Mouse (Mus musculus): Measurements from ENCODE around the gene Praf2. TPM values are rescaled to one million over a fixed set of nuclear protein-coding genes. Genes with fewer than 3 reads are reported as not detected.
"Not testable (repeated sequence)": the region's sequence is repeated elsewhere in the genome, so short reads cannot be mapped to it uniquely, and the experiment has no call there.

Praf2 gene
- total RNA-seq, 2 experiments from 2014 or later: 3.3 to 6.7 TPM

DNA sequence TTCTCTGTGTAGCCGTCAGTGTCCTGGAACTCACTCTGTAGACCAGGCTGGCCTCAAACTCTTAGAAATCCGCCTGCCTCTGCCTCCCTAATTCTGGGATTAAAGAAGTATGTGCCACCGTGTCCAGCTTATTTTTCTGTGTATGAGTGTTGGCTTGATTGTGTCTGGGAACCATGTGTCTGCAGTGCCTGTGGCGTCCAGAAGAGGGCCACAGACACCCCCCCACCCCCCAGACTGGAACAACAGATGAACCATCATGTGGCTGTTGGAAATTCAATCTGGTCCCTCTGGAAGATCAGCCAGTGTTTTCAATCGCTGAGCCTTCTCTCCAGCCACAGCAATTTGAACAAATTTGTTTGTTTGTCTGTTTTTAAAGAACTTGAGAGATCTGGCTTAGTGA, 15.2 kb downstream of the Praf2 start:
- TF ChIP-seq CTCF (IDR thresholded peaks at IDR 0.05): peak; percentile 38
- intact Hi-C loops (cut with DNase I): no loop called here
- no peak for DNase-seq
- H3K27ac ChIP-seq: no peak overlapping the region
- no peak overlapping the region for H3K4me3 ChIP-seq

DNA sequence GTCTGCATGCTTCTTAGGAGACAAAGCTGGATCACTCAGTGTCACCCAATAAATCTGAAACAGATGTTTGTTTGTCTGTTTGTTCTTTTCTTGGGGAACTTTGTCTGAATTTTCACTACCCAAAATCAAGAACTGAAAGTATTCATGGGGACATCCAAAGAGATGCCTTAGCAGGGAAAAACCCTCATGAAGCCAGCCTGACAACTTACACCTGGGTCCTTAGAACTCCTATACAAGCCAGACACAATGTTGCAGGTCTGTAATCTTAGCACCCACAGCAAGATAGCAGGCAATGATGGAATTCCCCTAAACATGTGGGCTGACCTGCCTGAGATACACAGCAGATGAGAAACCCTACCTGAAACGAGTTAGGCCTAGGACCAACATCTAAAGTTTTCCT, 16.7 kb downstream of the Praf2 start:
- intact Hi-C loops (cut with DNase I): no loop called here
- no peak for TF ChIP-seq CTCF (IDR thresholded peaks at IDR 0.05)
- no peak overlapping the region for H3K27ac ChIP-seq
- H3K4me3 ChIP-seq: no peak overlapping the region
- no peak for DNase-seq

DNA sequence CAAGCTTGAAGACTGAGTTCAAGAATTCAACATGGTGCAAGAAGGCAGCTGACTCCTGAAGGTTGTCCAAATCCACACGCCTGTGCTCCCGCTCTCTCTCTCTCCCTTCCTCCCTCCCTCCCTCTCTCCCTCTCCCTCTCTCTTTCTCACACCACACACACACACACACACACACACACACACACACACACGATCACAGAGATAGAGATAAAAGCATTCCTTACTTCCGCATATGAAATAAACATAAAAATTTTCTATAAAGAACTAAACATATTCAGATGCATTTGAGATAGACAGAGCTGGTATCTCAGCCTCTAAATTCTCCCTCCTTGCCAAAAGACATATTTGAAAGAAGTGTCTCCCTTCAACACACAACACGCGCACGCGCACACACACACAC, 17.2 kb downstream of the Praf2 start:
- no peak for DNase-seq
- Histone ChIP-seq H3K4me3 (no peak overlapping the region), H3K27ac (no peak overlapping the region)
- TF ChIP-seq CTCF (IDR thresholded peaks at IDR 0.05): no peak
- intact Hi-C loops (cut with DNase I): no loop called here

DNA sequence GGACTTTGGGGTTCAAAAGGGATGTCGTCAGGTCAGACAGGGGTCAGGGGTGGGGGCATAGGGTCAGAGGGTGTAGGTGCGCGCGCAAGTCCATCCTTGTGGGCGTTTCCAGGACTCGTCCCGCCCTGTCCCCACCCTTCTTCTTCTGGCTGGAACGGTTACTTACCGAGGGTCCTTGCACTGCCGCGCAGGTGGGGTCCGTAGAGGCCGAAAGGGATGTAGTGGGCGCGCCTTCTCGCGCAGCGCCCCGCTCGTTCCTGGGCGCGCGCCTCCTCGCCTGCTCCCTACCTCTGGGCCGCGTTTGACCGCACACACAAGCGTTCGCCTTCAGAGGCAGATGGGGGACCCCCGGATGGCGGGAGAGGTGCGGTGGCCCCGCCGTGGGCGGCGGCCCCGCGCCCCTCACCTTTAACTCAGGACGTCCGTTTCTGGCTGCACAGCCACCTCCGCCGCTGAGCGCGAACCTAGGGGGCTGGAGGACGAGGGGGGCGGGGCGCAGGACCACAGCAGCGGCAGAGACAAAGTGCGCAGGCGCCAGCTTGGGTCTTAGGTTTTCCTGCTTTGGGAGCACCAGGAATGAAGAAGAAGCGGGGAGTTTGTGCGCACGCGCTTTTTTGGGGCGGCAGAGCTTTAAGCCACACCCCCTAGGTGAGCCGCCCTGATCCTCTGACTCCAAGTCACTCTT, 22.3 kb downstream of the Praf2 start, which contains the start of gene Ccdc120:
Gene Ccdc120, minus strand, starts transcription at position 474 of the 685 bp plus-strand sequence.
- intact Hi-C loops (cut with DNase I): no loop called here
- TF ChIP-seq CTCF (IDR thresholded peaks at IDR 0.05): no peak
- Histone ChIP-seq H3K4me3 (peak within 1 kb of the TSS; percentile 79), H3K27ac (no peak within 1 kb of the TSS)
- peak; percentile 72 for DNase-seq

DNA sequence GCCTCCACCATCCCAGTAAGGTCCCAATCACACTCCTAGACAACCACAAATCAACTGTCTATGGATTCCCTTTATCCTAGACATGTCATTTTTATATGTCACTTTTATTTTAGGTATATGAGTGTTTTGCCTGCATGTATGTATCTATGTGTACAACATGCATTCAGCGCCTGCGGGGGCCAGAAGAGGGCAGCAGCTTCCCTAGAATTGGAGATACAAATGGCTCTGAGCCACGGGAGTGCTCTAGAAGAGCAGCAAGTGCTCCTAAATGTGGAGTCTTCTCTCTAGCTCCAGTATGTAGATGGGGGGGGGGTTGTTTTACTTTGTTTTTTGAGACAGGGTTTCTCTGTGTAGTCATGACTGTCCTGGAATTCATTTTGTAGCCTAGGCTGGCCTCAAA, 25.4 kb downstream of the Praf2 start:
- H3K27ac ChIP-seq; H3K4me3 ChIP-seq; DNase-seq; intact Hi-C loops (cut with DNase I): not testable (repeated sequence)
- peak; percentile 42 for TF ChIP-seq CTCF (IDR thresholded peaks at IDR 0.05)

DNA sequence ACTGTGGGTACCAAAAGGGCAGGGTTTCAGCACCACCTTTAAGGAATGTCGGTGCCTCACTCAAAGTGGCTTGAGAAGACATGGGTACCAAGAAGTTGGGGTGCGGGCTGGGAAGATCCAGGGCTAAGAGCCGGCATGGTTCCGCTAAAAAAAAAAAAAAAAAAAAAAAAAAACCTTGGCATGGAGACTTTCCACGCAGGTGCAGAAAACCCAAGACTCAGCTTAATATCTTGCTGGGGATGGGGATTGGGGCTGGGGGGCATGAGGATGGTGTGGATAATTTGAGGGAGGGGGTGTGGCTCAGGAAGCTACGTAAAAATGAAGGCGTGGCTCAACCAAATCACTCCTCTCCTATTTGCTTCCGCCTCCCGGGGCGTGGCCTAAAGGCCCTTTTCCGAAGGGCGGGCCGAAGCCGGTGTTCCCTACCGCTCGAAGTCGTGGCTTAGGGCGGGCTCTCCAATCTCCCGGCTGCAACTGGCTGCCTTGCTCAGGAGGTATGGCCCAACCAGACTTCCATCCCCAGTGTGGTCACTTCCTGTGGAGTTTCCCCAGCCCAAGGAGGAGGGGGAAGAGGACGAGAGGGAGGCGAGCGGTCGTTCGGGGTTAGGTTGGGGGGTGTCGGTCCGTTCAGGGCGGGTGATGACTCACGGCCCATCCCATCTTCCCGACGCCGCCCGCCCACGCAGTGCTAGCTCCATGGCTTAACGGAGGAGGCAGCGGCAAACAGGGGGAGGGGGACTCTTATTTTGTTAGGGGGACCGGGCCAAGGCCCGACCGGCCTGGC, 34.1 kb downstream of the Praf2 start, which contains the start of gene Tfe3:
Gene Tfe3, plus strand, starts transcription at position 424 of the 784 bp plus-strand sequence.
- TF ChIP-seq CTCF (IDR thresholded peaks at IDR 0.05): no peak
- H3K4me3 ChIP-seq: peak within 1 kb of the TSS; percentile 88
- DNase-seq: peak; percentile 95
- intact Hi-C loops (cut with DNase I): loop anchor here (1.0 kb wide), 1 partner anchor 26 kb away; no protein-coding TSS in a partner anchor
- H3K27ac ChIP-seq: peak within 1 kb of the TSS; percentile 91

DNA sequence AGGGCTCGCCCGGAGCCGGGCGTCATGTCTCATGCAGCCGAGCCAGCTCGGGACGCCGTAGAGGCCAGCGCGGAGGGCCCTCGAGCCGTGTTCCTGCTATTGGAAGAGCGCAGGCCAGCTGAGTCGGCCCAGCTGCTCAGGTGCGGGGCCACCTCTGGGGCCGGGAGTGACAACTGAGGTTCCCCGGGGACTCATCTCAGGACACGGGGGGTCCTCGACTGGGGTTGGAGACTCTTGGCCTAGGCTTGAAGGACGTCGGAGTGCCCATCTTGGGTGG, 34.6 kb downstream of the Praf2 start:
- DNase-seq: no peak
- Histone ChIP-seq H3K27ac (peak overlapping the region; percentile 91), H3K4me3 (peak overlapping the region; percentile 88)
- intact Hi-C loops (cut with DNase I): loop anchor here (1.0 kb wide), 1 partner anchor 25 kb away; no protein-coding TSS in a partner anchor
- TF ChIP-seq CTCF (IDR thresholded peaks at IDR 0.05): no peak

DNA sequence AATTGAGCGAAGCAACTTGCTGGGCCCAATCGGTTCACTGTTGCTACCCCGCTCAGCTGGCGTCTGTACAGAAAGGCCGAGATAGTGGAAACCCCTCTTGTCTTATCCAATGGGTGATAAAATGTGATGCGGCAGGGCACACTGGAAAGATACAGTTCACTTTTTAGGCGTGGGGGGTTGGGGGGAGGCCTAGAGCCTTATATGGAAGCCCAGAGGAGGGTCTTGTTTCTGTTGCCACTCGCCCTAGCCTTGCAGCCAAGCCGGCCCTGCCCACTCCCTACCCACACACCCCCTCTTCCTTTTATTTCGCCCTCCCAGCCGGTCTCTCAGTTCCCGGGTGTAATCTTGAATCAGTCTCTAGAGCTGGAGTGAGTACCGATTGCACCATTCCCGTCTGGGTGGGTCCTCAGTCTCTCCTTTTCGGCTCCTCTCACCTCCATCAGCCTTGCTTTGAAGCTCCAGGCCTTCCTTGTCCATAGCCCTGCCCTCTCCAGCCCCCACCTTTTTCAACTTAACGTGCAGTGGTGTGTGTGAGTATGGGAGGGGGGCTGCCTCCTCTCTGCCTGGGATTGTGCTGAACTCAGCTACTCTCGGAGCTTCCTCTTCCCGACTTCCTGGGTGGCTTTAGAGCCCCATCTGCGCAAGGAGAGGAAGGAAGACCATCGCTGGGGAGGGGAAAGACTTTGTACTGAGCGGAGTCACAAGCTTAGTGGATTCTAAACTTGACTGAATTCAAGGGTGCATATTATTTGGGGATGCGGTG, 35.6 kb downstream of the Praf2 start:
- intact Hi-C loops (cut with DNase I): no loop called here
- peak; percentile 48 for DNase-seq
- peak overlapping the region; percentile 88 for H3K4me3 ChIP-seq
- TF ChIP-seq CTCF (IDR thresholded peaks at IDR 0.05): no peak
- peak overlapping the region; percentile 91 for H3K27ac ChIP-seq

DNA sequence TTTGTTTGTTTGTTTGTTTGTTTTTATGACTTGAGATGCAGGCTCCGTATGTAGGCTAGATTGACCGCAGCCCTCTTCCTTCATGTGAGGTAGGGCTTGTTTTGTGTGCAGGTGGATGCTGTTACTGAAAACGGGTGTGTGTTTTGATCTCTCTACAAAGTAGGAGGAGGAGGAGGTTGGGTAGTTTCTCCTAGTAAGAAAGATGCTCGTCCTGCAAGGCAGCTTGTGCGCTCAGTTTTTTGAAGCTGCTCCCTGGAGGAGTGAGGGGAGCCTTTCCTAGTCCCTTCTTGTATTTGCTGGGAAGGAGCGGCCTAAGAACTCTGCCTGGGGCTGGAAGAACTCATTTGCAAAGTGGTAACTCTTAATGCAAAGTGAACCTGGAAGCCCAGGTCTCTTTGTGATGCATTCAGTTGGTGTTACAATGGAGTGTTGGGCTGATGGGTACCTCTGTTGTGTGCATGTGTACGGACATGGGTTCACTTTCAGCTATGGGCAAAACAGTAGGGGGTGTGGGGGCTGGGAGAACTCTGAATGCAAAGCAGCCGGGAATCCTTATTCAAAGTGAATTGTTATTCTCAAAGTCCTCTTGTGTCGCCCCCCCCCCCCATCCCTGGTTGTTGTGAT, 36.5 kb downstream of the Praf2 start:
- DNase-seq: no peak
- H3K4me3 ChIP-seq: peak overlapping the region; percentile 88
- H3K27ac ChIP-seq: peak overlapping the region; percentile 91
- intact Hi-C loops (cut with DNase I): no loop called here
- TF ChIP-seq CTCF (IDR thresholded peaks at IDR 0.05): no peak

DNA sequence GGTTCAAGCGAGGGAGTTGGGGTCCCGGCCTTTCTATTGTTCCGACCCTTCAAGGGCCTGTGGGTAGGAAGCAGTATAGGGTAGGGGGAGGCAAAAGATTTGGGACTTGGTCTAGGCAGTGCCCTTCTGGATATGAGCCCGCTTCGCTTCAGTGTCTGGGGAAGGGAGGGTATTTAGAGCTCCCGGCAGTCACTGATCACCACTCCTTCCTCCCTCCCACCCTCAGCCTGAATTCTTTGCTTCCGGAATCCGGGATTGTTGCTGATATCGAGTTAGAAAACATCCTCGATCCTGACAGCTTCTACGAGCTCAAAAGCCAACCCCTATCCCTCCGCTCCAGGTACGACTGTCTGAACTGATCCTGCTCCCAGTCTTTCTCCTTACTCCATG, 37.0 kb downstream of the Praf2 start:
- Histone ChIP-seq H3K4me3 (peak overlapping the region; percentile 88), H3K27ac (peak overlapping the region; percentile 79)
- no peak for TF ChIP-seq CTCF (IDR thresholded peaks at IDR 0.05)
- no peak for DNase-seq
- intact Hi-C loops (cut with DNase I): no loop called here

DNA sequence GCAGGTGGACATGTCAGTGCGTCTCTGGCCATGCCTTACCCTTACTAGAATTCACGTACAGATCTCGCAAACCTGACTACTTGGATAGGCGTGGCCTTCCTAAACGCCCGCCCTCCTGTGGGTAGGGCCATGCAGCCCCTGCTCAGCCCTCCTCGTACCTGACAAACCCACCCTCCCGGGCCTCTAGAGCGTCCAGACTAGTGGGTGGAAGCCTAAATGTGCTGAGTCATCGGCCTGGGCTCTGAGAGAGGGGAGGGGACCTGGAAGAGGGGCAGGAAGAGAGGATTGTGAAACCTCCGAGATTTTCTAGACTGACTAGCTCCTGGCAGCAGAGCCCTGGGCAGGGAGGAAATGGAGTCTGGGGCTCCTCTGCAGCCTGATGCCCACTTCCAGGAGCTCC, 37.5 kb downstream of the Praf2 start:
- peak; percentile 52 for DNase-seq
- Histone ChIP-seq H3K4me3 (peak overlapping the region; percentile 88), H3K27ac (peak overlapping the region; percentile 79)
- no peak for TF ChIP-seq CTCF (IDR thresholded peaks at IDR 0.05)
- intact Hi-C loops (cut with DNase I): no loop called here

DNA sequence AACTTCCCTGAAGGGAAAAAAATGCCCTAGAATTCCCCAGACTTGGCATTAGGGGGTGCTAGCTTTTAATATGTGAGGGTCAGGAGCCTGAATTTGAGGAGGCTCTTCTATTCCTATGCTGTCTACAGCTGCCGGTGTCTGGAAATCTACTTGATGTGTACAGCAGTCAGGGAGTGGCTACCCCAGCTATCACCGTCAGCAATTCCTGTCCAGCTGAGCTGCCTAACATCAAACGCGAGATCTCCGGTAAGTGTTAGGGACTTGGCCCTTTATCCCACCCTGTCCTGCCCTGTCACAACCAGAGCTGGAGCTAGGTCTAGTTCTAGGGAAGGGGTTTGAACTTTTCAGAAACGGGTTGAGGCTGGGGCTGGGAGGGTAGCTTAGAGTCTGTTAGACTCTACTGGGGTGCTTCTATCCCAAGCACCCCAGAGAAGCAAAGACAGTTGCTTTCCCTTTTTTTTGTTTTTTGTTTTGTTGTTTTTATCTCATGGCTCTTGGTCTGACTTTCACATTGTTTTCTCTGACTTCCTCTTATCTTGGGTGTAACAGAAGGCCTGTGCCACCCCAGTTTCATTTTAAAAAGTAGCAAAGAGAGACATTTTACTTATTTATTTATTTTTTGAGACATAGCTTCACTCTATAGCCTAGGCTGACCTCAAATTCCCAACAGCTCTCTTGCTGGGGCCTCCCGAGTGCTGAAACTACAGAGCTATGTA, 41.2 kb downstream of the Praf2 start:
- DNase-seq: no peak
- intact Hi-C loops (cut with DNase I): loop anchor here (10.0 kb wide), 1 partner anchor 345 kb away; no protein-coding TSS in a partner anchor
- Histone ChIP-seq H3K4me3 (no peak overlapping the region), H3K27ac (no peak overlapping the region)
- no peak for TF ChIP-seq CTCF (IDR thresholded peaks at IDR 0.05)

Data from gastrocnemius, adult 2 months (tissue).